Mouse (Mus musculus) yolk sac, embryonic 10.5 days (tissue): ENCODE measurements around the gene Cox10.
"Not testable (repeated sequence)": the region's sequence is repeated elsewhere in the genome, so short reads cannot be mapped to it uniquely, and the experiment has no call there.

Experiments
- DNase-seq: peaks from one replicate; pipeline ENCODE4 v3.0.0-alpha.2; 2017; ENCODE audit warnings: low spot score

Gene Cox10

GRCm38 (mm10) chr11:64078956-64079726 is at the start of gene Cox10:
Gene Cox10, minus strand, starts transcription at chr11:64079468.
- DNase-seq: peak; percentile 84

DNA sequence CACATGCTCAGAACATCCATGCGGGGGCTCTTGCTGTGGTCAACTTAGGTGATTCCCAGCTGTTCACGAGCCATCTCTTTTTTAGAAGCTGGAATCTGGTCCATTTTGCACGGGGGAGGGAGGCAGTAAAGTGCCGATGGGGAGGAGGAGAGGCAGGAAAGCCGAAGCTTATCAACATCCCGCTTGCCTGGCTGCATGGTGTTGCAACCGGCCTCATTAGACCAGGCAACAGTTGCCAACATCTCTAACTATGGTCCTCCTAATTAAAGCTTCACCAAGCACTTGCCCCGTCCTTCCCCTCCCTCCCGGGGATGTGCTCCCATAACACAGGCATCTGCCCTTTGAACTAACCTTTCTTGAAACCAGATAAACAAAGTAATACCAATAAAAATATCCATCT is 48.7 kb upstream of the Cox10 start:
- no peak for DNase-seq

DNA sequence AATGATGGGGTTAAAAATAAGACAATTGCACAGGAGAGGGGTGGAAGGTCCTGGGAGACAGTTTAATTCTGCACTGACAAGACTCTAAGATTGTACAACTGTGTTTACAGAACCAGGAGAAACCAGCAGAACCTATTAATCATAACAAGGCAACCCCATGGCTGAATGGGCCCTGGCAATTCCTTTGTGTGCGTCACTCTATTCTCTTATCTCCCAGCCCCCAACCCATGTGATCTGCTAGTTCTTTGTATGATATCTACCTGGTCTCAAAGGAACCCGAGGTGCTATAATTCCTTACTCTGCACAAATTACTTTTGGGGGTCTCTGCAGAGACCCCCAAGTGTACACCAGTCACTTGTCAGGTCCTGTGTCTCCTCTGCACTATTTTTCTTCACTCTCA is 46.2 kb upstream of the Cox10 start:
- no peak for DNase-seq

GRCm38 (mm10) chr11:64123174-64123573 is 43.9 kb upstream of the Cox10 start:
- not testable (repeated sequence) for DNase-seq

DNA sequence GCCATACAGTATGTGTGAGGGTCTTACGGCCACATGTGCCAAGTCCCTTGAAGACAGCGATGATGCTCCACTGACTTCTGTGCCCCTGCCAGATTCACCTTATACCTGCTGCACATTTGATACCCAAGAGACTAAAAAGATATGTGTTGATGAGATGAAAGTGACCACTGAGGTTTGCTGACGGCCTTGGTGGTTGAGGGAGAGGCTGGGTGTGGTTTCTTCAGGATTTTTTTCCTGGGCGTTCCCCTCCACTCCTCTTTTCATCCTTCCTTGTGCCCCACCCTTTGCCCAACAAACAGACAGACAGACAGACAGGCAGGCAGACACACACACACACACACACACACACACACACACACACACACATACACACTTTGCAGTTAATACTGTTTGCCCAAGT is 37.4 kb upstream of the Cox10 start:
- no peak for DNase-seq

- DNase-seq: no peak
These were observed 36.6 kb upstream of the Cox10 start for GRCm38 (mm10) chr11:64115822-64116221.

DNA sequence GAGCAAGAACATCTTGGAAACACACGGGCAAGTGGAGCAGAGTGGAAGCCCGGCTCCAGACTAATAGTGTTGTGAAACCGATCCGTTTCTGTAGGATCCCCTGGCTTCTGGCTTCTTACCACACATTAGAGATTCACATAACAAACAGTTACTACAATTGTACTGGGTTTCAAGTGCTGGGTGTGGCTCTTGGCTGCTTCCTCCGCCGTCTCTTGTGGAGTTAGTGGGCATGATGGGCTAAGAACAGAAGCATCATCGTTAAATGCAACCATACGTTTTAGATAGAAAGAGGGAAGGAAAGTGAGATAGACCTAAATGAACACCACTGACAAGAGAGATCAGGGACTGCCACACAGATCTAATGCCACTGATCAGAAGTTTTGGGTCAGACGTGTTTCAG is 35.8 kb upstream of the Cox10 start:
- DNase-seq: no peak

- no peak for DNase-seq
These were observed 20.8 kb upstream of the Cox10 start for GRCm38 (mm10) chr11:64100060-64100459.

- no peak for DNase-seq
These were observed 13.8 kb upstream of the Cox10 start for GRCm38 (mm10) chr11:64093058-64093457.

GRCm38 (mm10) chr11:64091150-64091549 is 11.9 kb upstream of the Cox10 start:
- no peak for DNase-seq

DNA sequence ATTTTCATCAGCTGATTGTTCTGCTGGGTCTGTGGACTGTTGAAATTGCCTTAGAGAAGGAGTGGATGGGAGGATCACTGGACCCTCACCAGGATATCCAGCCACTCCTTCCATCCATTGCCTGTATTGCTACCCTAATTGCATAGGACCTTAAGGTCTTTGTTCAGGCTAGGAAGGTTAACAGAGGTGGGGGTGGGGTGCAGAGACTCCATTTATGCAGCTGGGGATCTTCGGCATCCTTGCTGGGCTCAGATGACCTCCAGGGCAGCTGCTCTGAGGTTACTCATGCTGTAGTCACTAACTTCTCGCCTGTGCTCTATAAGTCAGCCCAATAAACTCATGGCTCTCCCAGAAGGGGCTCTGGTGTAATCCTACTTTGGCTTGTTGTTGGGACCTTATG is 10.4 kb upstream of the Cox10 start:
- no peak for DNase-seq

DNA sequence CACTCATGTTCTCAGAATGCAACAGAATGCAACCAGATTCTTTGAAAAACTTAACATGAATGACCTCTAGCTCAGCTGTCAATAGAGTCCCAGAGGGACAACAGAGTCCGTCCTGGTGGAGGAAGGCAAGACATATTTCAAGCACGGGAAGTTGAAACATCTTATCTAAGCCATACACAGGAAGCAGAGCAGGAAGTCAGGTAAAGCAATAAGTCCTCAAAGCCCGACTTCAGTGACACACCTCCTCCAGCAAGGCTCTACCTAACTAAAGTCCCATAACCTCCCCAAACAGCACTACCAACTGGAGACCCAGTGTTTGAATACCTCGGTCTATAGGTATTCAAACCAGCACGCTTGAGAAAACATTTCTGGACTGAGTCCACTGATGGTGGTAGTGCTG is 6.6 kb upstream of the Cox10 start:
- no peak for DNase-seq

GRCm38 (mm10) chr11:64079727-64080081 is 436 bp upstream of the Cox10 start:
- no peak for DNase-seq

DNA sequence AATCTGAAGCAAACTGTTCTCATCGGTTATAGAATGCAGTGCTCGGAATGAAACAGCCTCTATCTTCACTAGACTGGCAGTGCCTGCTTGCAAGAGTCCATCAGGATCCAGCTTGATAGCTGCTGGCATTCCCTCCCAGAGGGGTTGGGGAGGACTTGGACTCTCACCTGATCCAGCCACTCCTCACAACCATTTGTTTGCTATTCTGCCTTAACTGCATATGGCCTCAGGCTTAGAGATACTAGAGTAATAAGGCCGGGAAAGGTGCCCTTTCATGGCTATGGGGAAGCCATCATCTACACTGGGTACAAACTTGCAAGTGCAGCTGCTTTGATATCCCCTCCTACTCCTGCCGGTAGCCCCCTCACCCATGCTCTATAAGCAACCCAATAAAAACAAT is 3.1 kb downstream of the Cox10 start:
- DNase-seq: no peak

GRCm38 (mm10) chr11:64073379-64073778 is 5.9 kb downstream of the Cox10 start:
- DNase-seq: no peak

DNA sequence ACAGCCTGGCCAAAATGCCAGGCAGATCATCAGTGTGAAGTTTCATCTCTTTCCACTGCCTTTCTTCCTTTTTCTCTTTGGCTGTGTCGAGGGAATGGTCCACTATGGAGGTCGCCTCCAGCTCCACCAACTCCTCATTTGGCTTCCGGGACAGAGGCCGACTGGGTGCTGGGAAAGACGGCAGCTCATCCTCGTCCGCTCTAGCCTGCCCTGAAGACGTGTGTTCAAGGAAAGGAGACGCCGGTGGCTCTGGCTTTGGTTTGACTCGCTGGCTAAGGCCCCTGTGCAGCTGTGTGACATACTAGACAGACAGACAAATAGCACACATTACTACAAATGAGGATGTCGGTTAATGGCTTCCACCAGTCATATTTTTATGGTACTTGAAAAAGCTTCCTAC is 7.7 kb downstream of the Cox10 start:
- no peak for DNase-seq

DNA sequence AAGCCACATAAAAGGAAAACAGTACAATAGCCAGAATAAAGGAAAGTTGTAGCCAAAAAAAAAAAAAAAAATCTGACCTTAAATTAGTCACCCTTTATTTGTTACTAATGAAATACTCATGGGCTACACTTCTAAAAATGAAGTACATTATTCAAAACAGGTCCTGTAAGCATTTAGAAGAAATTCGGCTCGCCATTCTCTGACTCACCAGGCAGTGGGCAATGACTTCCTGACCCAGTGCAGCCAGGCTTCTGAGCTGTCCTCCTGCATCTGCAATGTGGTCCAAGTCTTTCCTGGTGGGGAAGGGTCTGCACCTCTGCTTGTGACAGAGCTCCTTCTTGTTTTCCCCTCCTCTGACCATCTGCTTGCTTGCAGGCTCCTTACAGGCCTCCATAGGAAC is 13.3 kb downstream of the Cox10 start:
- no peak for DNase-seq

- DNase-seq: no peak
These were observed 16.1 kb downstream of the Cox10 start for GRCm38 (mm10) chr11:64063130-64063529.

DNA sequence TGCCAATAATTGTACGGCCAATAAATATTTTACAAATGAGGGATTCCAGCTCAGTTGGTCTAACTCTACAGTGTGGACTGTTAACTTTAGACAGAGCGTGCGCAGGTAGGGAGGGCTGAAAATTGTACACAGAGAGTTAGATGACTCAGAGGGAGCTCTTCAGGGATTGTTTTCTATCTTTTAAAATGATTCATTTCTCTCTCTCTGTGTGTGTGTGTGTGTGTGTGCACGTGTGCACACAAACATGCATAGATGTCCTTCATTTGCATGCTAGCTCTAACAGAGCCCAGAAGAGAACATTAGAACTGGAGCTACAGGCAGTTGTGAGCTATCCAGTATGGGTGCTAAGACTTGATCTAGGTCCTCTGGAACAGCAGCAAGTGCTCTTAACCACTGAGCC is 17.0 kb downstream of the Cox10 start:
- DNase-seq: no peak

GRCm38 (mm10) chr11:64059305-64059704 is 20.0 kb downstream of the Cox10 start:
- no peak for DNase-seq

DNA sequence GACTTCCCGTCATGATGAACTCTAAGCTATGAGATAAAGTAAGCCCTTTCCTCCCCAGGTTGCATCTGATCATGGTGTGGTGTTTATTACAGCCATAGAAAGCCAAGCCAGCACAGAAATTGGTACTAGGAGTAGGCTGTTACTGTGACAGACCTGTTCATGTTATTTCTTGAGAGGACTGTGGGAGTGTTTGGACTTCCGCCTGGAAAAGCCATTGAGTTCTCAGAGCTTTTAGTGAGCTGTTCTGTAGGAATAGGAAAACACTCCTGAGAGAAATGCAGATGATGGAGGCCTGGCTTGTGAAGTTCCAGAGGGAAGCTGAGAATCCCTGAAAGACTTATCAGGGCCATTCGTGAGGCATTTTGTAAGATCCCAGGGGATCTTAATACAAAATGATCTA is 20.8 kb downstream of the Cox10 start:
- no peak for DNase-seq

GRCm38 (mm10) chr11:64053371-64053770 is 25.9 kb downstream of the Cox10 start:
- no peak for DNase-seq

DNA sequence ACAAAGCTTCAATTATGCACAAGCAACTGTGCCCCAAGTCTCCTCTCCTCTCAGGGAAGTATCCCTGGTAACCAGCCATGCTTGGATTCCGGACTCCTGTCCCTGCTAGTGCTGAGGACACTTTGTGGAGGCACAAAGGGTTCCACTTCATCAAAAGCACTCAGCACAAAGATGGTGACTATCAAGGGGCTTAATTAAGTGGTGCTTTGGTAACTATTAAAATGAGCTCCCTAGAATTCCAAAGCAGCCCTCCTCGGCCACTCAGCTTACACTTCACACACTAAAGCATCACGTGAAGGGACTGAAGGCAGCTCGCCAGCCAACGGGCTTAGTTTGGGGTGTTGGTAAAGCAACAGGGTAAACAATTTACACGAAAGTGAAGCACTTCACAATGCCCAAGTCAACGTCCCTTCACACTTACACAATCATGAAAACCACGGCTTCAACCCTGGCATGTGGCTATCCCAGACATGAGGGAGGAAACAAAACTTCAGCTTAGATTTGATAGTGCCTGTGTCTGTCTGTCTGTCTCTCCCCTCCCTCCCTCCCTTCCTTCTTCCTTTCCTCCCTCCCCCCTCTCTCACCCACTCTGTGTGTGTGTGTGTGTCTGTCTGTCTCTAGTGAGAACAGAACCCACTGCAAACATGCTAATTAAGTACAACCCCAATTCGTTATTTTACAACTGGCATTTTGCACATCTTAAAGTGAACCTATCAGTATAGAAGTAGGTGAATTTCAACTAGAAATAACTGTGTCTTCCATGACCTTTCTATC is 27.9 kb downstream of the Cox10 start:
- no peak for DNase-seq

DNA sequence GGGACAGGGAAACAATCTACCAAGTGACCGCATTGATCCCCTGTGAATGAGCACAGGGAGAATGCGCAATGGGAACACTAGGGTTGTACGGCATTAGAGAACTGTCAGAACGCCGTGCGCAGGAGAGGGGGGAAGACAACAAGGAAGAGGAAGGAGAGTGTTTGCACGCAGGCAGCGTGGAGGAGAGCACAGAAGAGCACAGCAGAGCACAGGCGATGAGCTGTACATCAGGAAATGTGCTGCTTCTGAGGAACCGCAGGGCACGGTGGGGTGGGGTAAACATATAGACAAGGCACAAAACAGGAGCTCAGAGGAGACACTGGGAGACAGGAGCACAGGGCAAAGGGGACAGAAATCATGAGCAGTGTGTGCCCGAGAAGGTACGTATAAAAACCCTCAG is 31.8 kb downstream of the Cox10 start:
- DNase-seq: no peak
